Mouse (Mus musculus) bone marrow, adult 2 months (tissue): ENCODE measurements around the gene Npdc1. TPM values are rescaled to one million over a fixed set of nuclear protein-coding genes. Genes with fewer than 3 reads are reported as not detected.
"Not testable (repeated sequence)": the region's sequence is repeated elsewhere in the genome, so short reads cannot be mapped to it uniquely, and the experiment has no call there.

Experiments
- H3K27ac ChIP-seq: fragments of 200-500 bp; 2 replicates; pipeline ENCODE4 v1.5.1; 2012; ENCODE audit warnings: low read depth, mild to moderate bottlenecking, control low read depth, inconsistent platforms, low read length; ENCODE audit not compliant: control insufficient read depth, poor library complexity, insufficient read depth
- H3K4me1 ChIP-seq: fragments of 200-500 bp; 2 replicates; pipeline ENCODE4 v1.6.1; 2011; ENCODE audit warnings: low read length; ENCODE audit not compliant: control insufficient read depth, insufficient read depth
- H3K4me3 ChIP-seq: fragments of 200-500 bp; replicated peaks from 2 replicates; pipeline ENCODE3; 2011; ENCODE audit warnings: mild to moderate bottlenecking, low read depth, low read length, control low read depth; ENCODE audit not compliant: control insufficient read depth
- CTCF ChIP-seq: fragments of 200-500 bp; IDR thresholded peaks from 2 replicates; pipeline ENCODE4 v1.5.1; 2011; ENCODE audit warnings: low read length, control low read depth; ENCODE audit not compliant: control insufficient read depth, insufficient read depth
- POLR2A ChIP-seq: fragments of 200-500 bp; IDR thresholded peaks from 2 replicates; pipeline ENCODE4 v1.6.1; 2011; ENCODE audit warnings: low read depth, mild to moderate bottlenecking, control low read depth, low read length, borderline replicate concordance; ENCODE audit not compliant: control insufficient read depth
- WGBS: fragments of 180-500 bp; shearing (Covaris S2); methylation state at CpG from one replicate; pipeline ENCODE4 v1.1.7; 2018; 5-methylcytosine and 5-hydroxymethylcytosine counted together
- polyA plus RNA-seq: library from polyadenylated mRNA; stranded (reverse); fragments of >200 nt; gene quantifications from 2 replicates; pipeline ENCODE4 v1.2.4, GENCODE M21; 2011; ENCODE audit warnings: low replicate concordance; ENCODE audit not compliant: missing spikeins, insufficient read depth, insufficient read length

The Npdc1 gene
- polyA plus RNA-seq, 1 experiment: 22.4 TPM

- Histone ChIP-seq H3K27ac (no peak overlapping the region), H3K4me1 (no peaks in the 10 kb centered on the region), H3K4me3 (no peak overlapping the region)
- no peak for TF ChIP-seq POLR2A
- TF ChIP-seq CTCF: no peak
- WGBS: 85% methylated on average over 7 of the region's 7 CpGs
Observed at GRCm38 (mm10) chr2:25398065-25398464, 1.1 kb upstream of the Npdc1 start.

DNA sequence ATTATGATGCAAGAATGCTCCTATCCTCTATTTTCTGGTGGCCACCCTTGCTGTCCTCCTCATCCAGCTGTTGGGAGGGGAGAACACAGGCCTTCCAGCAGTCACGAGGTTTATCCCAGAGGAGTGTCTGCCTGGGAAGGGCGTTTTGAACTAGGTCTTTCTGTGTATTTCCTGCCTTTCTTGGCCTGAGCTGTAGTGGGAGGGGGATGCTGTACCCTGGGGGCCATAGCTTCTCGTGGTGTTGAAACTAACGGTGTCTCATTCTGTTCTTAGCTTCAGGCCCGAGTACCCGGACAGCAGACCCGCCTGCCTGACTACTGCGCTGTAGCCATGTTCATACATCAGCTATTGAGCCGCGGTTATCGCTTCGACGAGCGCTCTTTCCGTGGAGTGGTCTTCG is 1.1 kb downstream of the Npdc1 start:
- no peak for TF ChIP-seq POLR2A
- TF ChIP-seq CTCF: no peak
- no peak overlapping the region for H3K4me3 ChIP-seq
- H3K27ac ChIP-seq: no peak overlapping the region
- no peaks in the 10 kb centered on the region for H3K4me1 ChIP-seq
- WGBS: 27% methylated on average over 16 of the region's 16 CpGs

GRCm38 (mm10) chr2:25400764-25401163 is 1.6 kb downstream of the Npdc1 start:
- no peak overlapping the region for H3K4me3 ChIP-seq
- no peak overlapping the region for H3K27ac ChIP-seq
- WGBS: 6% methylated on average over 17 of the region's 17 CpGs
- H3K4me1 ChIP-seq: no peaks in the 10 kb centered on the region
- TF ChIP-seq POLR2A (no peak), CTCF (peak; percentile 53; the same call in 1 of the 2 replicates)

DNA sequence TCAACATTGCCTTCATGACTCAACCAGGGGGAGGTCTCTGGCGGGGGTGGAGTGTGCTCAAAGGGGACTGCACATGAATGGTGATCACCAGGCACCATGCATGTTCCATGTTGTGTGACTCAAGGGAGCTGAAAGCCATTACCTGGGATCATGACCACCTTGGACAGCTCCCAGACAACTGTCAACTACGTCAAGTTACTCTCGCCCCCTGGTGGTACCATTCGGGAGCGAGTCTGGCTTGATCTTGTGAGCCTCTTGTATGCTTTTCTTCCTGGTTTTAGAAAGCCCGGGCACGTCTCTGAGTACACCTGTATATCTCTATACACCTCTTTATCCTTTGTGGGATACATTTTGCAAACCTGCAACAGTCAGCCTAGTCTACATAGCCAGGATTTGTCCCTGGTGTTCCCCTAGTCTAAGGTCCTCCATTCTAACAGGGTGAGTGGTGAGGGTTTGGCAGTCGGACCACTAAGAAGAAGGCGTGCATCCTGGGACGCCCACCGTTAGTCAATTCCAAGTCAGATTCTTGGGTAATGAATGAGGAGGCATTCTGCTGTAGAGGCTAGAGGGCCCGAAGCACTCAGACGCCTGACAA is 3.3 kb downstream of the Npdc1 start:
- Histone ChIP-seq H3K4me3 (no peak overlapping the region), H3K4me1 (no peaks in the 10 kb centered on the region), H3K27ac (no peak overlapping the region)
- under 1% methylated on average over 13 of the region's 13 CpGs for WGBS
- TF ChIP-seq POLR2A (no peak), CTCF (peak; percentile 80)

DNA sequence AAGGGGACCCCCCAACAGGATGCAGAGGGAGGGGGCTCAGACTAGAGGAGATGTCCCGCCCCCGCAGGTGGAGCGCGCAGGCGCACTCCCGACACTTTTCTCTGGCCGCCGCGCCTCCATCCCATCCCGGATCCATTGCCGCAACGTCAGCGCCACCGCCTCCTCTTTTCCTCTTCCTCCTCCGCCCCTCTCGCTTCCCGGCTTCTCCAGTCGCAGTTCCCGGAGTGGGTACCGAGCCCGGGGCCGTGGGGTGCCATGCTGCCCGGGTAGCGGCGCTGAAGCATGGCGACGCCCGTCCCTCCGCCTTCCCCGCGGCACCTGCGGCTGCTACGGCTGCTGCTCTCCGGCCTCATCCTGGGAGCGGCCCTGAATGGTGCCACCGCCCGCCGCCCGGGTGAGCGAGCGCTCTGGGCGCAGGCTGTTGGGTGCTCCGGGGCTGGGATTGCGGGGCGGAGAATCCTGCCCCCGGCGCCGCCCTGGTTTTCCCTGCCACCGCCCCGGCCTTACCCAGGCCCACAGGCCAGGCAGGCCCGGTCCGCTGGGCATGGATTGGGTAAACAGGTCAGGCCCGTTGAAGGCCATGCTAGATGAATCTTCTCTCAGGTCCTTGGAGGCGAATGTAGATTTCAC is 3.9 kb downstream of the Npdc1 start:
- 5% methylated on average over 54 of the region's 54 CpGs for WGBS
- Histone ChIP-seq H3K27ac (no peak overlapping the region), H3K4me3 (no peak overlapping the region), H3K4me1 (no peaks in the 10 kb centered on the region)
- no peak for TF ChIP-seq CTCF
- TF ChIP-seq POLR2A: no peak

- WGBS: 74% methylated on average over 4 of the region's 4 CpGs
- Histone ChIP-seq H3K4me1 (no peaks in the 10 kb centered on the region), H3K4me3 (no peak overlapping the region), H3K27ac (no peak overlapping the region)
- no peak for TF ChIP-seq CTCF
- no peak for TF ChIP-seq POLR2A
Observed at GRCm38 (mm10) chr2:25403994-25404393, 4.8 kb downstream of the Npdc1 start.

DNA sequence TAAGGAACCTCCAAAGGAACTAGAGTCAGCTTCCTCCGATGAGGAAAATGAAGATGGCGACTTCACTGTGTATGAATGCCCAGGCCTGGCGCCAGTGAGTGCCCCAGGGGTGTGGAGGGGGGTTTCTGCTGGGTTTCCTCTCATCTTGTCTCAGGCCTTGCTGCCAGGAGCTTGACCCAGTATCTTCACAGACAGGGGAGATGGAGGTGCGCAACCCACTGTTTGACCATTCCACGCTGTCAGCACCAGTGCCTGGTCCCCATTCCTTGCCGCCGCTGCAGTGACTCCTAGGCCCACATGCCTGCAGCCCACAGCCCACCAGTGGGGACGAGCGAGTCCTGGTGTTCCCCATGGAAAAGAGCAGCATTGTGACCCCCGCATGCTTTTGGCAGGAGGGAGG is 9.8 kb downstream of the Npdc1 start:
- Histone ChIP-seq H3K4me3 (no peak overlapping the region), H3K4me1 (no peaks in the 10 kb centered on the region), H3K27ac (no peak overlapping the region)
- TF ChIP-seq CTCF (no peak), POLR2A (no peak)
- 82% methylated on average over 10 of the region's 10 CpGs for WGBS

GRCm38 (mm10) chr2:25413436-25413835 is 14.3 kb downstream of the Npdc1 start:
- not testable (repeated sequence) for H3K27ac ChIP-seq, H3K4me3 ChIP-seq, H3K4me1 ChIP-seq

GRCm38 (mm10) chr2:25417426-25417825 is 18.3 kb downstream of the Npdc1 start:
- Histone ChIP-seq H3K27ac (no peak overlapping the region), H3K4me3 (no peak overlapping the region), H3K4me1 (no peaks in the 10 kb centered on the region; the same call in 1 of the 2 replicates)
- 44% methylated on average over 3 of the region's 3 CpGs for WGBS
- no peak for TF ChIP-seq POLR2A
- TF ChIP-seq CTCF: no peak
